Mouse (Mus musculus): ENCODE results near the gene Sla2. TPM values are rescaled to one million over a fixed set of nuclear protein-coding genes. Genes with fewer than 3 reads are reported as not detected.
"Not testable (repeated sequence)": the region's sequence is repeated elsewhere in the genome, so short reads cannot be mapped to it uniquely, and the experiment has no call there.

Gene Sla2
- total RNA-seq, 1 experiment from 2014 or later: 3.4 TPM

DNA sequence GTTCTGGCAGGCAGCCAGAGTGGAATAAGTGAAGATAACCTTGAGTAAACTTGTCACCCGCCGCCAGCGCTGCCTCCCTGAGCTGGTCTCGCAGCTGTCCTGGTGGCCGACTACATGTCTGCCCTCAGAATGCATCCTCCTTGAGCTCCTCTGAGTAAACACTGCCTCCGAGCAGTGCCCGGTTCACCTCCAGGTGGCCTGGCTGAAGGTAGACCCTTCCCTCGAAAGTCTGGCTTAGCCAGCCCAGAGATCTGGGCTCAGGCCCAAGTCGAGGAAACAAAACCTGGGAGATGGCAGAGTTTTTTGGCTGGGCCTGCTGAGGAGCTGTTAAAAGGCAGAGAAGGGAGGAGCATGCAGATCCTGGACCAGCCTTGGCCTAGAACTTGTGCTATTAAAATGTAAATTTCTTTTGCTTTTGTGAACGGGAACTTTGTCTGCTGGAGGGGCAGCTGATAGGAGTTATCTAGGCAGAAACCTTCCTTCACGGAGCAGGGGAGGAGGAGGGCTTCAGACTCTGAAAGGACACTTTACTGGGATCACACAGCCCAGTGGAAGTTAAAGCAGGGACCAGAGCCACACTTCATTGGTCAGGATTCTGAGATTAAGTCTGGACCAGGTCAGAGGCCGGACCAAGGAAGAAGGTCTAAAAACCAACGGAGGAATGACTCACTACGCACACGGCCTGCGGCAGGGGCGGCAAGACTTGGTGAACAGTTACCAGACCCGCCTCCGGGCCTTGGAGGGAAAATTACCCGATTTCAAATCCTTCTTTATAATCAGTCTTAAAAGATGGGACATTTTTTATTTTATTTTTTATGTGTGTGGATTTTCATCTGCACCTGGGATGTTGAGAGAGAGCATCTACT is 44.9 kb downstream of the Sla2 start:
- ATAC-seq (replicated peaks; ENCODE audit: low read depth, poor library complexity, severe bottlenecking): peak; percentile 19

DNA sequence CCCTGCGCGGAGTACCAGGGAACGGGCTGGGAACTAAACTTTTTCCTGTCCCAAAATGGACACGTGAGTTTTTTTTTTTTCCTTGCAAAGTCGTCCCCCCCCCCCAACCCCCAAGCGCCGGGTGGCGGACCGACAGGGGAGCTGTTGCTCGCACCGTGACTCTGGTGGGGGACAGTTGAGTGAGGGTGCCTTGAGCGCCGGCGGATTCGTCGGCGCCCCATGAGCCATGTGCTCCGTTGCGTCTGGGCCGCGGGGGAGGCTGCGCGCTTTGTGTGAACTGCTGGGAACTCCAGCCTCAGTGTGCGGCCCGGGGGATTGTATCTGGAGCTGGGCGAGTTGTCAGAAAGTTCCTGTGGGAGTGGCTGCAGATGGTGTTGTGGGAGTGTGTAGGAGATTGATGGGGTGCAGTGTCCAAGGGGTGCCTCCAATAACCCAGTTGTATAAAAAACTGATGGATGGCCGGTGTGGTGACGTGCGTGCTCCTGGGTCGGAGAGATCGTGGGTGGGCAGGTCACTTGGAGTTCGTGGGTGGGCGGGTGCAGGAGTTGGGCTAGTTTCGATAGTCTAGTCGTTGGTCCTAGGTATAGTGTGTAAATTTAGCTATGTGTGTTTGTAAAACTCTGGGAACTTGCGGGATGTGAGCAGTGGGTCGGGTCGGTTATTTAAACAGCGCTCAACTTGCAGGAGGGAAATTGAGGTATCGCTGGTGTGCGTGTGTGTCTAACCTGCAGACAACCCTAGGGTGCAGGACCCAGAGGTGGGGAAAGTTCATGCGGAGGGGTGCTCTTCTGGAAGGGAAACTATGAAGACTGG is 45.8 kb downstream of the Sla2 start:
- ATAC-seq (replicated peaks; ENCODE audit: low read depth, poor library complexity, severe bottlenecking): peak; percentile 34

DNA sequence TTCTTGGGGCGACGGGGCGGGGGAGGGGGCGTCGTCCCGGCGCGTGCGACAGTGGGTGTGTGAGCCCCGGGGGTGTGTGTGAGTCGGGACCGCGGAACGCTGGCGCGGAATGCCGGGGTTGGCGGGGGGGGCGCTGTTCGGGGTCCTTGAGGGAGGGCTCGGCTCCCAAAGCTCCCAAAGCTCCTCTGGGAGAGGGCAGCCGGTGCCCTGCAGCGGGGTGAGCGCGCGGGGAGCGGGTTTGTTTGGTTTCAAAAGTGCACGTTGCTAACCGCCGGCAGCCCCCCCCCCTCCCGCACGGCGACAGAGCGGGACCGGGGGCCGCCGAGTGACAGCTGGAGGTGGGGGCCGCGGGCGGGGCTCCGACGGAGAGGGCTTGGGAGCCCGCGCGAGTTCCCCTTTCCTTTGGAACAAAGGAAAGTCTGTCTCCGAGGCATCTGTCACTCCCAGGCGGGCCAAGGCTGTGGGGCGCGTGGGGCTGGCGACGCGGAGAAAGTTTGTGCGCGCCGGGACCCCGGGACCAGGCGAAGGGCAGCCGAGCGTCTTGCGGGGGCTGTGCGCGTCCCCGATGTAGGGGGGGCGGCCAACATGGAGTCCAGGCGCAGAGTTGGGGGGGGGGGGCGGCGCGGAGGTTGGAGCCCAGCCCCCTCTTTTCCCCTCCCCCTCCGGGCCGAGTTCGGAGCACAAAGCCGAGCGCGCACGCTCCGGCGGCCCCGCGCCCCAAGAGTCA is 46.5 kb downstream of the Sla2 start:
- 0 out of 2 replicates have a peak, but pooled peaks have one; percentile 9 for ATAC-seq (replicated peaks; ENCODE audit: low read depth, poor library complexity, severe bottlenecking)

DNA sequence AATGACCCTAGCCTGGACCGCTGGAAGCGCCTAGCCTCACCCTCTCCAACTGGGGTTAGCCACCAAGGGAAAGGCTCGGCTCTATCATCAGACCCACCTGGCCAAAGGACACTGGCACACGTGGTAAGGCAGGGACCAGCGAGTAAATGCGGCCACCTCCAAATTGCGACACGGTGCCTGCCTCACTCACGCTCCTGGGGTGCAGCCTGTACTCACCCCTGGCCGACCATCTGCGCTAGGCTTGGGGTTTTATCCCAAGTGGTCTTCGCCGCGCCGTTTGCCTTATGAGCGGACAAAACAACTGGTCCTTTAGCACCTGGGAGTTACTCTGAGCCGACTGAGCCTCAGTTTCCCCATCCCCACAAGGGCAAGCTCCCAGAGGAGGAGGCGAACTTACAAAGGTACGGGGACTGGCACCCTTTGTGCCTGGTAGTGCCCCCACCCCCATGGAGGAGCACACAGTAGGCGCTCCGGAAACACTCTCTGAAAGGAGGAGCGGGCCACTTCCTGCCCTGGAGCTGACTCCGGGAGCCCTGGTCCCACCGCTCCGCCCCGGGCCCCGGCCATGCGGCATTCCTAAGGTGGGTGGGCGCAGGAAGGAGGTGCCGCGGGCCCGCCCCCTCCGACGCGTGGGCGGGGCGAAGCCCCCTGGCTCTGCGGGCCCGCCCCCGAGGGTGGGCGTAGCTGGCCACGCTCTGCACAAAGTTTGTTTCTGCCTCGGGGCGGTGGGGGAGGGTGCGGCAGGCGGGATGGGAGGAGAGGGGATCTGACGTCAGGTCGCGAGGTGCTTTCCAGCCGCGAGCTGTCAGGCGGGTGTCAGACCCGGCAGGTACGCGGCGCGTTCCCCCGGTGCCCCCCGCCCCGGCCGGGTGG is 47.4 kb downstream of the Sla2 start, which contains the start of gene Tgif2:
Gene Tgif2 (plus strand): TSS at position 689 of the 873 bp plus-strand sequence.
- ATAC-seq (replicated peaks; ENCODE audit: low read depth, poor library complexity, severe bottlenecking): peak; percentile 74

DNA sequence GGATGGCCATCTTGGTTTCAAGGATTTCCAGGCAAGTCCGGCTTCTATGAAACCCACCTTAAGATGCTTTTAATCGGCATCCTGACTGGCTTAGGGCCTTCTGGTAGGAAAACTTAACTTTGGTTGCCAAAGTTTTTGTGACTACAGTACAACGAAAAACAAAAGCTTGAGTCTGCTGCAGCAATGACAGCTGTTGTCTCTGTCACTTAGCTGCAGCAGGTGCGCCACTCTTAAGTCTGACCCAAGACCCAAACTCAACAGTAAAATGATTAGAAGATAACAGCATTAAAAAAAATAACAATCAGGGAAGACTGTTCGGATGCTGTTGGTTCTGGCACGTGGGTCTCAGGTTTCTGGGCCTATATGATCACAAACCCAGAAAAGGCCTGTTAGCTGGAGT is 48.2 kb downstream of the Sla2 start:
- ATAC-seq (replicated peaks; ENCODE audit: low read depth, poor library complexity, severe bottlenecking): no peak

DNA sequence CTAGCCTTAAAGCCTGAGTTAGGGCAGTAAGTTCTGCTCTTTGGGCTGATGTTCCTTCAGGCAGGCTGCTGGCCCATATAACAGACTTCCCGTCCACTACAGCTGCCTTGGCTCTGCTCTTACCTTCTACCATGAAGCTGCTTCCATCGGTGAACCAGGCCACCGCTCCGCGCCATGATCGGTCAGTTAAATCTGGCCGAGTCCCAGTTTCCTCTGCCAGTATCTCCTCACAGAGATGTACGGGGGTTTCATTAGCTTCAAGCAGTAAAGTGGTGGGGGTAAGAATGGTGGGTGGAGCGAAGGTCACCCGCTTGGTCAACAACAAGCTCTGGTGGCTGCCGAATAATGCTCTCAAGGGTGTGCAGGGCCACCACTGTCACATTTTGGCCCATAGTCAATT is 52.7 kb downstream of the Sla2 start:
- ATAC-seq (replicated peaks; ENCODE audit: low read depth, poor library complexity, severe bottlenecking): no peak

DNA sequence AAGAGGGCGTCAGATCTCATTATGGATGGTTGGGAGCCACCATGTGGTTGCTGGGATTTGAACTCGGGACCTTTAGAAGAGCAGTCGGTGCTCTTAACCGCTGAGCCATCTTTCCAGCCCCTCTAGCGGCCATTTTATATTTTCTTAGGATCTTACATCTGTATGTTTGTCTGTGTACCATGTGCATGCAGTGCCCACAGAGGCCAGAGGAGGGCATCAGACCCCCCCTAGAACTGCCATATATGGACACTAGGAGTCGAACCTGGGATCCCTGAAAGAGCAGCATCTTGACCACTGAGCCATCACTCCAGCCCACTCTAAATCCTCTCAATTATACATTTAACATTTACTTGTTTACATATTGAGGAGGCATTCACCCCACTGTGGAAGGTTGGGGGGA is 61.9 kb downstream of the Sla2 start:
- ATAC-seq (replicated peaks; ENCODE audit: low read depth, poor library complexity, severe bottlenecking): not testable (repeated sequence)

Other genes starting within 250 kb of the Sla2 start
- not detected in 2 replicates for gene Myl9, start 111.8 kb downstream of the Sla2 start, total RNA-seq (2017)
- gene Tgif2, start 47.2 kb downstream of the Sla2 start, total RNA-seq (2017): 15.6 and 18.6 TPM in 2 replicates
- not detected in 2 replicates for gene 4930518I15Rik, start 29.2 kb downstream of the Sla2 start, total RNA-seq (2017)
- gene Rab5if, start 24.1 kb downstream of the Sla2 start, total RNA-seq (2017): 128 and 156 TPM in 2 replicates
- 41.5 and 42.7 TPM in 2 replicates for gene Ndrg3, start 104.9 kb upstream of the Sla2 start, total RNA-seq (2017)
- gene Dsn1, start 120.0 kb upstream of the Sla2 start, total RNA-seq (2017): 29.0 and 42.4 TPM in 2 replicates
- gene Soga1, start 192.1 kb upstream of the Sla2 start, total RNA-seq (2017): 5.6 and 7.0 TPM in 2 replicates
- gene Tldc2, start 199.9 kb upstream of the Sla2 start, total RNA-seq (2017): not detected in 2 replicates
- gene Samhd1, start 248.1 kb upstream of the Sla2 start, total RNA-seq (2017): 52.4 and 82.3 TPM in 2 replicates